Mouse (Mus musculus) heart, adult 2 months (tissue): ENCODE measurements around the gene Zdhhc3.

ENCODE experiments used
- CTCF ChIP-seq: fragments of 200-600 bp; IDR thresholded peaks from 2 replicates; pipeline ENCODE4 v1.8.1; 2022; ENCODE audit warnings: antibody characterized with exemption, mild to moderate bottlenecking, moderate library complexity
- EP300 ChIP-seq: fragments of 200-500 bp; IDR thresholded peaks from 2 replicates; pipeline ENCODE4 v1.6.1; 2011; ENCODE audit warnings: low read depth, low read length, control low read depth; ENCODE audit not compliant: insufficient read depth
- POLR2A ChIP-seq: fragments of 200-500 bp; IDR thresholded peaks from 2 replicates; pipeline ENCODE4 v1.6.1; 2011; ENCODE audit warnings: mild to moderate bottlenecking, low read depth, low read length, control low read depth; ENCODE audit not compliant: insufficient read depth

DNA sequence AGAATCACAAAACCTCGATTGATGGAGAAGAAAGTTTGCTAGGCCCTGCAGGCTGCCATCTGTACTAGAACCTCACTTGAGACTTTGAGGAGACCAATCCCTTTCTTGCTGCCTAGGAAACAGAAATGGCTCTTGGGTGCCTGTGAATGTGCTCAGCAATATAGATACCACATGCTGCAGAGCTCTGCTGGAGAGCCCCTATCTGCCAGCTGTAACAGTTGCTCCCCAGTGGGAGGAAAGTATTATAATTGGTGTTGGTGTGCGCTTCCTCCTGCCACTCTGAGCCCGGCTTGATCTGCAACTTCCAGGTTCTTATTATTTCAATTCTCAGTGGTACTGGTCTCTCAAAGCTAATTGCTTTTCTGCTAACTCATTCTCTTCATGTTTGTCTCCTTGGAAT lies 10.0 kb upstream of the Zdhhc3 start:
- TF ChIP-seq CTCF (no peak), POLR2A (no peak), EP300 (no peak)
